Mouse (Mus musculus) neural tube, embryonic 15.5 days (tissue): ENCODE measurements around the gene Cpm. TPM values are rescaled to one million over a fixed set of nuclear protein-coding genes. Genes with fewer than 3 reads are reported as not detected.
"Not testable (repeated sequence)": the region's sequence is repeated elsewhere in the genome, so short reads cannot be mapped to it uniquely, and the experiment has no call there.

Experiments used
- ATAC-seq: fragments of 200-750 bp; cut with Nextera tagmentation; 2 replicates; pipeline ENCODE4 v1.8.0; 2017; ENCODE audit warnings: mild to moderate bottlenecking, moderate TSS enrichment, moderate library complexity; ENCODE audit not compliant: low FRiP score
- H3K27ac ChIP-seq: fragments of 300-500 bp; sonication (generic); replicated peaks from 2 replicates; pipeline ENCODE4 v1.5.1; 2015; ENCODE audit warnings: mild to moderate bottlenecking, inconsistent platforms
- H3K27me3 ChIP-seq: fragments of 300-500 bp; sonication (generic); replicated peaks from 2 replicates; pipeline ENCODE4 v1.6.1; 2015; ENCODE audit warnings: inconsistent platforms
- H3K36me3 ChIP-seq: fragments of 300-500 bp; sonication (generic); 2 replicates; pipeline ENCODE4 v1.6.1; 2015; ENCODE audit warnings: inconsistent platforms
- H3K4me1 ChIP-seq: fragments of 300-500 bp; sonication (generic); 2 replicates; pipeline ENCODE4 v1.6.1; 2015; ENCODE audit warnings: inconsistent platforms
- H3K4me2 ChIP-seq: fragments of 300-500 bp; sonication (generic); 2 replicates; pipeline ENCODE4 v1.6.1; 2015; ENCODE audit warnings: inconsistent platforms, mild to moderate bottlenecking, moderate library complexity
- H3K4me3 ChIP-seq: fragments of 300-500 bp; sonication (generic); replicated peaks from 2 replicates; pipeline ENCODE4 v1.5.1; 2015; ENCODE audit warnings: mild to moderate bottlenecking, inconsistent platforms
- H3K9ac ChIP-seq: fragments of 300-500 bp; sonication (generic); replicated peaks from 2 replicates; pipeline ENCODE4 v1.6.1; 2015; ENCODE audit warnings: mild to moderate bottlenecking, inconsistent platforms
- H3K9me3 ChIP-seq: fragments of 300-500 bp; sonication (generic); replicated peaks from 2 replicates; pipeline ENCODE4 v1.6.1; 2016; ENCODE audit warnings: inconsistent platforms
- WGBS: fragments of 180-500 bp; shearing (Covaris S2); methylation state at CpG from one replicate; pipeline ENCODE4 v1.1.7; 2015; ENCODE audit warnings: mixed read lengths; 5-methylcytosine and 5-hydroxymethylcytosine counted together
- polyA plus RNA-seq: library from polyadenylated mRNA; unstranded; fragments of >200 nt; fragmentation: Nextera tagmentation; extraction: Ambion mirVana; gene quantifications from 2 replicates; pipeline ENCODE4 v1.2.1, GENCODE M21; 2015

Gene Cpm
- polyA plus RNA-seq, 1 experiment from 2014 or later, result 4.1 TPM

DNA sequence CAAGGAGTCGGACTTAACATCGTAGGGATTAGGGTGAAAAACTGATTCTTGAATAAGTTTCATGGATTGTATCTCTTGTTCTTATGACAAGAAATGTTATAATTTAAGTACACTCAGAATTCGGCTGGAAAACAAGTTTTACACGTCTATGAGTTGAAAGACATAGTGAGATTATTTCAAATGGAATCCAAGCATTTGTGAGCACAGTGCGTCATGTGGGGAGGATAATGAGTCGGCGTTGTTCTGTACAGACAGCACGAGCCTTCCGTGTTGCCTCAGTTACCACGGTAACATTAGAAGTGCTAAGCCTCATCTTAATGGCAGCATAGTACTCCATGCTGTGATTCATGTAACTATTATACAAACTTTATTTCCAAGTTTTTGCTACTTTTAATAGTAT lies 42.0 kb upstream of the Cpm start:
- Histone ChIP-seq H3K27me3 (no peaks in the 10 kb centered on the region), H3K36me3 (no peaks in the 10 kb centered on the region), H3K4me1 (peaks cover 12% of the 10 kb centered on the region; the same call in 1 of the 2 replicates), H3K9me3 (no peaks in the 10 kb centered on the region), H3K4me2 (no peak overlapping the region), H3K4me3 (no peak overlapping the region), H3K9ac (no peak overlapping the region), H3K27ac (no peak overlapping the region)
- 62% methylated on average over 10 of the region's 10 CpGs for WGBS
- no peak for ATAC-seq

DNA sequence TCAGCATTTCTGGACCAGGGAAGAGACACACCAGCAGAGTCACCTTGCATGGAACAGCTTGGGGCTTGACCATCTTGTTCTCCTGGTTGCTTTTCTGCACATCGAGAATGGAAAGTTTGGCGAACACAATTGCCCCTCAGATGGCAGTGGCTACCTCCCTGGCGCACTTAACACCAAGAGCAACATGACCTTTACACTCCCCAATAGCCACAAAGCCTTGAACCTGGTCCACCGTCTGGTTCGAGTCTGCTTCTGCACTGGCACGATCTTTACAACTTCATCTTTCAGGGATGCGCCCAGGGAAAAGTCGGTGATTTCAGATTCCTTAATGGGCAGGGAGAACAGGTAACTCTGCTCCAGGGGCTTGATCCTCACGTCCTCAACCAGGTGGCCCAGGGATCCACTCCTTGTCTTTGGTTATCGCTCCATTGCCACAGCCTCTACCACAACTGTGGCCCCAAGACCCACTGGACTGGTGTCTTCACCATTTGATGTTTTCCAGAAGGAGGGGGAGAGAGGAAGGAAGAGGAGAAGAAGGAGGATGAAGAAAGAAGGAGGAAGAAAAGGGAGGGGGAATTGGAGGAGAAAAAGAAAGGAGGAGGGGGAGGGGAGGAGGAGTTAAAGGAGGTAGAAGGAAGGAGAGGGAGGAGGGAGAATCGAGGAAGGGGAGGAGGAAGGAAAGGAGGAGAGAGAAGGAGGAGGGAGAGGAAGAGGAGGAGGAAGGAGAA lies 40.7 kb upstream of the Cpm start:
- H3K9me3 ChIP-seq, H3K4me2 ChIP-seq, H3K27ac ChIP-seq, H3K4me1 ChIP-seq, H3K36me3 ChIP-seq, H3K9ac ChIP-seq, H3K27me3 ChIP-seq, ATAC-seq, H3K4me3 ChIP-seq: not testable (repeated sequence)
- WGBS, result 92% methylated on average over 11 of the region's 11 CpGs

DNA sequence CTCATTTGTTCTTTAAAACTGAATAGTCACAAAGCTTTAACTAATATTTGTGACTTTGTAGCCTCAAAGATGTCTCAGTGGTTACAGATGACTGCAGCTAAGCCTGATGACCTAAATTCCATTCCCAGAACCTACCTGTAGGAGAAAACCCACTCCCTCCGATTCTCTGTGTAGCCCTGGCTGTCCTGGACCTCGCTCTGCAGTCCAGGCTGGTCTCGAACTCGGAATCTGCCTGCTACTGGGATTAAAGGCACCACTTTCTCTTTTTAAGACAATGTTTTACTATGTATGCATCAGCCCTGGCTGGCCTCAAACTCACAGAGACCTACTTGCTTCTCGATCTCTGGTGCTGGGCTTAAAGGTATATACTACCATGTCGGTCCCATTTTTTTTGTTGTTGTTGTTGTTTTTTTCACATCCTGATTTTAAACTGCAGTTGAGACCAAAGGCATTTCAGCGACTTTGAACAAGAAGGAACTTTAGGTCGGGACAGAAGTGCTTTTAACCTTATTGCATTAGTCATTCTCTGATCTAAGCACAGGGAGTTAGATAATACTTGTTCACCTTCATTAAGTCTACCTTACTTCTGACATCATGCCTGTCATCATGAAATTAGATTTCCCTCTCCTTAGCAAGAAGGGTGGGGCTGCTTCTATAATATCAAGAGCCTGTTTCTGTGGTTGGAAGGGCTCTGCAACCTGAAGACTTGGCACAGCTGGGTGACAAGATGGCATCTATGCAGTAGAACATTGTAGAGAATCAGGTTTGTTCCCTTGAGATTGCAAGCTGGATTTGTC lies 40.0 kb upstream of the Cpm start:
- H3K4me3 ChIP-seq, result no peak overlapping the region
- H3K27ac ChIP-seq, result no peak overlapping the region
- H3K4me2 ChIP-seq, result no peak overlapping the region
- no peak overlapping the region for H3K9ac ChIP-seq
- H3K9me3 ChIP-seq, result no peaks in the 10 kb centered on the region
- ATAC-seq, result no peak
- H3K27me3 ChIP-seq, result no peaks in the 10 kb centered on the region
- H3K36me3 ChIP-seq, result no peaks in the 10 kb centered on the region
- 0 out of 2 replicates have a peak, but pooled peaks cover 4% of the 10 kb centered on the region for H3K4me1 ChIP-seq
- 91% methylated on average over 8 of the region's 8 CpGs for WGBS

DNA sequence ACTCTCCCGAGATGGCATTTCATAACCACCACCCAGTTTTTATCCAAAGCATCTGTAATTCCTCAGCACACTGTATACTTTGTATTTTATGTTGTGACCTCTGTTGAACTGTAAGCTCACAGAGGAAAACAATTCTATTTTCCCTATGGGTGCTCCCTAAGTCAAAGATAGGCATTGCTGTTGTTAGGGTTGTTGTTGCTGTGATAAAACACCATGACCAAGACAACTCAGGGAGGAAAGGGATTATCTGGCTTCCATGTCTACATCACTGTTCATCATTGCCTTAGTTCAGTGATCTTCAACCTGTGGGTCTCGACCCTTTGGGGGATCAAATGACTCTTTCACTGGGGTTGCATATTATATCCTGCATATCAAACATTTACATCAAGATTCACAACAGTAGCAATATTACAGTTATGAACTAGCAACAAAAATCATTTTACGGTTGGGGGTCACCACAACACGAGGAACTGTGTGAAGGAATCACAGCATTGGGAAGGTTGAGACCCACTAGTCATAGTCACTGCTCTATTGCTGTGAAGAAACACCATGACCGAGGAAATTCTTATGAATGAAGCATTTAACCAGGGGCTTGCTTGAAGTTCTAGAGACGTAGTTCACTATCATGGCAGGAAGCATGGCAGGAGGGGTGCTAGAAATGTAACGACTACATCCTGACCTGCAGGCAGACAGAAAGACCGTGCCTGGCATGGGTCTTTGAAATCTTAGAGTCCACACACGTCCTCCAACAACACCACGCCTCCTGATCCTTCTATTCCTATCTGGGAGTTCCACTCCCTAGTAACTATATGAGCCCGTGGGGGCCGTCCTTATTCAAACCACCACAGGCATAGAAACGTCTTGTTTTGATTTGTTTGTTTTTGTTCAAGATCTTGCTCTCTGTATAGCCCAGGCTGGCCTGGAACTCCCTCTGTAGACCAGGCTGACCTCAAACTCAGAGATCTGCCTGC lies 38.7 kb upstream of the Cpm start:
- Histone ChIP-seq H3K36me3 (no peaks in the 10 kb centered on the region), H3K4me1 (0 out of 2 replicates have a peak, but pooled peaks cover 4% of the 10 kb centered on the region), H3K27ac (no peak overlapping the region), H3K27me3 (no peaks in the 10 kb centered on the region), H3K4me3 (no peak overlapping the region), H3K9me3 (no peaks in the 10 kb centered on the region), H3K4me2 (no peak overlapping the region), H3K9ac (no peak overlapping the region)
- ATAC-seq, result no peak
- 87% methylated on average over 13 of the region's 13 CpGs for WGBS

DNA sequence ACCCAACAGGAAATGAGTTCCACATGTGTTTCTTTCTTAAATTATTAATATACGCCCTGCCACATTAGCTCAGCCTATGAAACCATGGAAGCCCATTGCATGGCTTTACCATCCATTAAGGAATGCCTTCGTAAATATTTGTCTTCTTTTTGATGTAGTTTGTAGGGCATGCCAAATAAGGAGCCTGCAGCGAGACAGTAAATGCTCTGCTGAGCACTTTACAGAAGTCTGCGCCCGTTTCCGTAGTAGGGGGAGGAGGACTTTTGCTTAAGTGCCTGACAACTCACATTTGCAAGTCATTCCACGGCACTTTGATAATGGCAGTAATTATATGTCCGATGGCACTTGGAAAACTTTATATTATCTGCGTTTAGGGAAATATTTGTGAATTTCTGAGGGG lies 37.5 kb upstream of the Cpm start:
- 0 out of 2 replicates have a peak, but pooled peaks cover 4% of the 10 kb centered on the region for H3K4me1 ChIP-seq
- H3K27ac ChIP-seq, result no peak overlapping the region
- no peak for ATAC-seq
- no peak overlapping the region for H3K4me3 ChIP-seq
- H3K27me3 ChIP-seq, result no peaks in the 10 kb centered on the region
- H3K36me3 ChIP-seq, result no peaks in the 10 kb centered on the region
- H3K4me2 ChIP-seq, result no peak overlapping the region
- no peak overlapping the region for H3K9ac ChIP-seq
- no peaks in the 10 kb centered on the region for H3K9me3 ChIP-seq
- 68% methylated on average over 9 of the region's 9 CpGs for WGBS

DNA sequence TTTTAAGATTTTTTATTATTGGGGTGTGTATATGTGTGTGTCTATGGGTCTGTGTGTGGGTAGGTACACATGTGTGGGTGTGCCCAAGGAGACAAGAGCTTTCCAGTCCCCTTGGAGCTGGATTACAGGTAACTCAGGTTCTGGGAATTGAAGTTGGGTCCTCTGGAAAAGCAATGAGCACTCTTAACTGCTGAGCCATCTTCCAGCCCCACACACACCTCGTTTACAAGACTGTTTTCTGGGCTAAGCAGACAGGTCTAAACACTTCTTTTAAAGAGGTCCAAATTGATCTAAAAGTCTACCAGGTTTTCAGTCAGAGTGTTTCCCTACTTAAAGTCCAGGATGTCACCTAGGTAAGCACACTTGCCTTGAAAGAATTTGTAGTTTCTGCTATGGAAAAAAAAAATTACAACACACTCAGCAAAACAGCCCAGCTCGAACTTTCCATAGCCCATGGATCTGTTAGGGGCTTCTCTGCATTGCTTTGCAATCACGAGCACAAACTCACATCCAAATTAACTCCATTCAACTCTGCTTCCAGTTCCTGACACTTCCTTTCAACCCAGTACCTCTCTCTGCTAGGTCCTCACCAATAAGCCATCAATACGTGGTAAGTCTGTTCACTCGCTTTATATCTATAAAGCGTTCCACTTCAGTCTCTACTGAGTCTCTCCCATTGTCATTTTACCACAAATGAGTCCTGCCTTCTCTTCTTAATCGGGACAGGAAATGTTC lies 36.8 kb upstream of the Cpm start:
- no peak overlapping the region for H3K4me2 ChIP-seq
- H3K36me3 ChIP-seq, result no peaks in the 10 kb centered on the region
- H3K9ac ChIP-seq, result no peak overlapping the region
- no peak overlapping the region for H3K27ac ChIP-seq
- WGBS, result 82% methylated on average over 7 of the region's 7 CpGs
- no peaks in the 10 kb centered on the region for H3K27me3 ChIP-seq
- no peaks in the 10 kb centered on the region for H3K9me3 ChIP-seq
- no peaks in the 10 kb centered on the region for H3K4me1 ChIP-seq
- ATAC-seq, result no peak
- no peak overlapping the region for H3K4me3 ChIP-seq

DNA sequence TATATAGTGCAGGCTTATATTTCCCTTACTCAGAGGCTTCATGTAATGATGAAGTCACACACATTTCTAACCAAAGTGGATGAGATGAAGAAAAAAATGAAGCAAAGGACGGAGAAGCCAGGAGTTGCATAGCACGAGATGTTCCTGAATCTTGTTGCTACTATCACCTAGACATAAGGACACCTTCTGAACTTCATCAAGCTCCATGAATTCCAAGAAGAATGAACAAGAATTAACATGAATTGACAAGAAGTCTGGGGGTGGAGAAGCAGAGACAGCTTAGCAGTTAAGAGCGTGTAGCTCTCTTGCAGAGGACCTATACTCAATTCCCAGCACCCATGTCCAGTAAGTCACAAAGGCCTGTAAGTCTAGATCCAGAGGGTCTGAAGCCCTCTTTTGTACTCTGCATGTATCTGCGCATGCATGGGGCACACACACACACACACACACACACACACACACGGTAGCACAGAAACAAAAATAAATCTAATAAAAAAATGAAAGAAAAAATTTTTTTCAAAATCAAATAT lies 36.2 kb upstream of the Cpm start:
- ATAC-seq, result no peak
- H3K27me3 ChIP-seq, result no peaks in the 10 kb centered on the region
- 88% methylated on average over 5 of the region's 5 CpGs for WGBS
- no peak overlapping the region for H3K27ac ChIP-seq
- no peaks in the 10 kb centered on the region for H3K36me3 ChIP-seq
- H3K4me3 ChIP-seq, result no peak overlapping the region
- no peak overlapping the region for H3K9ac ChIP-seq
- no peaks in the 10 kb centered on the region for H3K4me1 ChIP-seq
- no peak overlapping the region for H3K4me2 ChIP-seq
- H3K9me3 ChIP-seq, result no peaks in the 10 kb centered on the region

DNA sequence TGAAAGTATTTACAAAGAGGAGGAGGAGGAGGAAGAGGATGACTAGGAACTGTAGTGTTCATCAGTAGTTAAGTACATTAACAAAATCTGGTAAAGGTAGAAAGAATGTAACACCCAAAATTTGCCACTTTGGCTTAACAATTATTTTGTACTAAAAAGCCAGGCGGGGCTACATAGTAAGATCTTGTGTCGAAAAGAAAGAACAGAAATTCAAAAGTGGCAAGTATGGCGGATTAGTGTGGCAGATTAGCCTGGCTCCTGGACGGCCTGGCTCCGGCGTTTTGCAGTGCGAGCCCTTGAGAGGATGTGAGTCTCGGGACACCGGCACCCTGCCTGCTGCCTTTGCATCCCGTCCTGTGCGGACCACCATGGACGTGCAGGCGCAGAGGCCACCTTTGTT lies 35.4 kb upstream of the Cpm start:
- ATAC-seq, result no peak
- H3K4me2 ChIP-seq, result no peak overlapping the region
- 93% methylated on average over 13 of the region's 13 CpGs for WGBS
- no peaks in the 10 kb centered on the region for H3K27me3 ChIP-seq
- no peaks in the 10 kb centered on the region for H3K36me3 ChIP-seq
- H3K9me3 ChIP-seq, result no peaks in the 10 kb centered on the region
- no peak overlapping the region for H3K9ac ChIP-seq
- H3K4me3 ChIP-seq, result no peak overlapping the region
- no peak overlapping the region for H3K27ac ChIP-seq
- H3K4me1 ChIP-seq, result no peaks in the 10 kb centered on the region

DNA sequence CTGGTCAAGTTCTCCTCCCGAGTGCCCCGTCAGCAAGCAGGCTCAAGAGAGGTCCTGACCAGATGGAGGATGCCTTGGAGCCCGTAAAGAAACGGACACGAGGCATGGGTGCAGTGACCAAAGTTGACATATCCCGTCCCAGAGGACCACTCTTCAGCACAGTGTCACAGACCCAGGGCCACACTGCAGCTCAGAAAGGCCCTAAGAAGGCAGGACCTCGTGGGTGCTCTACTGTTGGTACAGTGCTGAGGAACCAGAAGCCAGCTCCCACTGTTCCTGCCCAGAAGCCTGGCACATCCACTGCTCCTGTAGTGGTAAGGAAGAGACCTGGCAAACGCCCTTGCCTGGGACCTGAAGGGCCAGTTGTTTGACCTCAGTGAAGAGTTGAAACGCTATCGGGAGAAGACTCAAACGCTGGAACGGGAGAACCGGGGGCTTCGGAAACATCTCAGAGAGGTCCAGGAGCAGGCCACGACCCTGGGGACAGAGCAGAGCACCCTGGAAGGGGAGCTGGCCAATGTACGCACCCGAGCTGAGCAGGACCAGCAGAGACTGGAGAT lies 34.9 kb upstream of the Cpm start:
- no peak overlapping the region for H3K9ac ChIP-seq
- H3K27me3 ChIP-seq, result no peaks in the 10 kb centered on the region
- H3K27ac ChIP-seq, result no peak overlapping the region
- no peaks in the 10 kb centered on the region for H3K36me3 ChIP-seq
- H3K4me1 ChIP-seq, result no peaks in the 10 kb centered on the region
- H3K4me3 ChIP-seq, result no peak overlapping the region
- no peak overlapping the region for H3K4me2 ChIP-seq
- H3K9me3 ChIP-seq, result no peaks in the 10 kb centered on the region
- ATAC-seq, result no peak
- 93% methylated on average over 17 of the region's 17 CpGs for WGBS

DNA sequence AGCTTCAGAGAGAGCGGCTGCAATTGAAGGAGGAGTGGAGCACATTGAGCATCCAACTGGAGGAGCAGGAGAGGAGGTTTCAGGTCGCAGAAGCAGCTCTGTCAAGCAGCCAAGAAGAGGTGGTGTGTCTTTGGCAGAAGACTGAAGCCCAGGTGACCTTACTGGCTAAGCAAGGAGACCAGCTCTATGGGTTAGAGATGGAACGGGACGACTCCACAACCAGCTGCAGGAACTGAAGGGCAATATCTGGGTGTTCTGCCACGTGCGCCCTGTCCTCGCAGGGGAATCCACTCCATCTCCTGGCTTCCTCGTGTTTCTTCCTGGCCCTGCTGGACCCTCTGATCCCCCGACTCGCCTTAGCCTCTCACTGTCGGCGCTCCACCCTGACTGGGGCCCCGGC lies 34.4 kb upstream of the Cpm start:
- no peak for ATAC-seq
- no peaks in the 10 kb centered on the region for H3K27me3 ChIP-seq
- H3K9ac ChIP-seq, result no peak overlapping the region
- no peak overlapping the region for H3K4me3 ChIP-seq
- 94% methylated on average over 13 of the region's 13 CpGs for WGBS
- H3K36me3 ChIP-seq, result no peaks in the 10 kb centered on the region
- no peak overlapping the region for H3K27ac ChIP-seq
- no peak overlapping the region for H3K4me2 ChIP-seq
- no peaks in the 10 kb centered on the region for H3K4me1 ChIP-seq
- H3K9me3 ChIP-seq, result no peaks in the 10 kb centered on the region
